Mouse (Mus musculus): Measurements from ENCODE around the gene Bcar1. TPM values are rescaled to one million over a fixed set of nuclear protein-coding genes. Genes with fewer than 3 reads are reported as not detected.

Gene Bcar1
- total and polyA plus RNA-seq, 2 experiments from 2014 or later, result 44.3 to 72.8 TPM

GRCm38 (mm10) chr8:111745086-111745485, 1.5 kb upstream of the Bcar1 start:
- no peaks in the 10 kb centered on the region for H3K36me3 ChIP-seq (ENCODE audit: insufficient read depth, low read length)
- H3K27me3 ChIP-seq (ENCODE audit: insufficient read depth, low read length), result no peaks in the 10 kb centered on the region
- H3K4me2 ChIP-seq (ENCODE audit: low read depth, low read length, poor library complexity, severe bottlenecking), result peak overlapping the region; percentile 42
- H3K9me3 ChIP-seq (ENCODE audit: low read length), result no peaks in the 10 kb centered on the region
- H3K9ac ChIP-seq (replicated peaks; ENCODE audit: low read length, poor library complexity, severe bottlenecking), result no peak overlapping the region
- ATAC-seq (ENCODE audit: low FRiP score) (no peak), DNase-seq (ENCODE audit: low spot score) (no peak)
- 52% methylated on average over 5 of the region's 5 CpGs for WGBS
- no peak overlapping the region for H3K4me3 ChIP-seq (ENCODE audit: low read depth, low read length)
- TF ChIP-seq CTCF (IDR thresholded peaks at IDR 0.05), result no peak
- peaks cover 39% of the 10 kb centered on the region for H3K4me1 ChIP-seq (ENCODE audit: insufficient read depth, low read length)
- no peak overlapping the region for H3K27ac ChIP-seq (ENCODE audit: low read depth, low read length)

DNA sequence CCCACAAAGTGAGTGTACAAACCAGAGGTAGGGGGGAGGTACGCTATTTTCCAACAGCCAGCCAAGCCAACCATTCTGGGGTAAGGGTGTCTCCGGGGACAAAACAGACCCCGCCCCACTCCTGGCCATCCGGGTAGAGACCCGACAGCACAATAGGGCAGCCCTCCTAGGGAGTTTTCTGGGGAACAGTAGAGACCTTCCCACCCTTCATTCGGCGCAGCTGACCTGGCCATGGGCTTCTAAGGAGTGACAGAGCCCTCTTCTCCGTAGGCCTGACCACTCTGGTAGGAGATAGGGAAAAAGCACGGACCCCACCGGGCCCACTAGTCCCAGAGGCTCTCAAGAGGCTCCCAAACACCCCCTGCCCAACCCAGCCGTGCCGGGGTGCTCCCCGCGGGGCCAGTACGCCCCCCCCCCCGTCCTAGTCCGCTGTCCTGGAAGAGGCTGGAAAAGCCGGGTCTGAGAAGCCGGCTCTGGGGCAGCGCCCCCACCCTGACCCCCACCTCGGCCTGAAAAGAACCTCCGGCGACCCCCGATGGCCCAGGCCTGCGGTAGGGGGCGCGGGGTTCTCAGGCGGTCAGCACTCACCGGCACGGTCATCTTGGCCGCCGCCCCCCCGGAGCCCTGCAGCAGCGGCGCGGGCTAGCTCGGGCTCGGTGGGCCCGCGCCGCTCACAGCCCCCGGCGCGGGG, 363 bp downstream of the Bcar1 start:
- Histone ChIP-seq H3K9ac (replicated peaks; ENCODE audit: low read length, poor library complexity, severe bottlenecking) (peak overlapping the region; percentile 89), H3K4me3 (ENCODE audit: low read depth, low read length) (peak overlapping the region; percentile 91), H3K4me1 (ENCODE audit: insufficient read depth, low read length) (peaks cover 49% of the 10 kb centered on the region), H3K36me3 (ENCODE audit: insufficient read depth, low read length) (no peaks in the 10 kb centered on the region), H3K27ac (ENCODE audit: low read depth, low read length) (peak overlapping the region; percentile 73), H3K27me3 (ENCODE audit: insufficient read depth, low read length) (no peaks in the 10 kb centered on the region), H3K4me2 (ENCODE audit: low read depth, low read length, poor library complexity, severe bottlenecking) (peak overlapping the region; percentile 77), H3K9me3 (ENCODE audit: low read length) (no peaks in the 10 kb centered on the region)
- no peak for TF ChIP-seq CTCF (IDR thresholded peaks at IDR 0.05)
- peak; percentile 12; the same call in 1 of the 2 replicates for ATAC-seq (ENCODE audit: low FRiP score)
- no peak for DNase-seq (ENCODE audit: low spot score)
- WGBS, result 1% methylated on average over 37 of the region's 44 CpGs

DNA sequence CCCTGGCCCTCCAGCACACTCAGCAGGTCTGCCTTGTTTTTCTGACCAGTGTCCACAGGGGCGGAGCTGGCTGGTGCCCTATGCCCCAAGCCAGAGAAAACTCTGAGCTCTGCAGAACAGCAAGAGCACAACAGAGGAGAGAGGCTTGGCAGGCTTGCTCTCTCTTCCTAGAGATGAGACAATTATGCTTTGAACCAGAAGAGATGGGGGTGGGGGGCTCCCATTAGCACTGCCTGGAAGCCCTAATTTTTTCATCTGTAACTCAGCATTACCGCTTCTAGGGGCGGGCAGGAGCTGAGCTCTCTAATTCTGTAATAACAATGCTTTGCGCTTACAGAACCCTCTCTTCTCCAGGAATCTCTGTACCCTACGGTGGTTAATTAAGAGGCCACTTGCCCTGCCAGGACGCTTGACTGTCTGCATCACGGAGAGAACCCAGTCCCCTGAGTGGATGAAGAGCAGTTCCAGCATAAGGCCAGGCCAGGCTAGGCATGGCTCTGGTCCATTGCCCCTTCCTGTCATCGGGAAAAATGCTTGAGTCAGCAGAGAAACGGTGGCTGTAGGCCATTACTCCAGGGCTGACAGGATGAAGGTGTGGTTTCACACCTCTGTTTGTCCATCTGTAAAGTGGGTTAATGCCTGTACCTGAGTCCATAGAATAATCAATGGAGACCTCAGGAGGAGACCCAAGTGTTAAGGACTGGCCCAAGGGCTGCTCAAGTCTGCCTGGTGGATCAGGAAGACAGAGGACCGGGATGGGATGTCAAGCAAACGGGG, 1.2 kb downstream of the Bcar1 start:
- 11% methylated on average over 11 of the region's 11 CpGs for WGBS
- no peaks in the 10 kb centered on the region for H3K9me3 ChIP-seq (ENCODE audit: low read length)
- no peaks in the 10 kb centered on the region for H3K36me3 ChIP-seq (ENCODE audit: insufficient read depth, low read length)
- H3K4me3 ChIP-seq (ENCODE audit: low read depth, low read length), result peak overlapping the region; percentile 91
- ATAC-seq (ENCODE audit: low FRiP score), result no peak
- DNase-seq (ENCODE audit: low spot score), result peak; percentile 62
- H3K27ac ChIP-seq (ENCODE audit: low read depth, low read length), result peak overlapping the region; percentile 63
- peak overlapping the region; percentile 89 for H3K9ac ChIP-seq (replicated peaks; ENCODE audit: low read length, poor library complexity, severe bottlenecking)
- no peaks in the 10 kb centered on the region for H3K27me3 ChIP-seq (ENCODE audit: insufficient read depth, low read length)
- no peak for TF ChIP-seq CTCF (IDR thresholded peaks at IDR 0.05)
- peaks cover 49% of the 10 kb centered on the region for H3K4me1 ChIP-seq (ENCODE audit: insufficient read depth, low read length)
- H3K4me2 ChIP-seq (ENCODE audit: low read depth, low read length, poor library complexity, severe bottlenecking), result peak overlapping the region; percentile 77

GRCm38 (mm10) chr8:111741556-111741955, 2.1 kb downstream of the Bcar1 start:
- Histone ChIP-seq H3K9me3 (ENCODE audit: low read length) (no peaks in the 10 kb centered on the region), H3K4me3 (ENCODE audit: low read depth, low read length) (peak overlapping the region; percentile 91; the same call in 1 of the 2 replicates), H3K4me2 (ENCODE audit: low read depth, low read length, poor library complexity, severe bottlenecking) (peak overlapping the region; percentile 77), H3K36me3 (ENCODE audit: insufficient read depth, low read length) (no peaks in the 10 kb centered on the region), H3K27me3 (ENCODE audit: insufficient read depth, low read length) (no peaks in the 10 kb centered on the region), H3K9ac (replicated peaks; ENCODE audit: low read length, poor library complexity, severe bottlenecking) (peak overlapping the region; percentile 89), H3K27ac (ENCODE audit: low read depth, low read length) (no peak overlapping the region), H3K4me1 (ENCODE audit: insufficient read depth, low read length) (peaks cover 50% of the 10 kb centered on the region)
- TF ChIP-seq CTCF (IDR thresholded peaks at IDR 0.05), result no peak
- 72% methylated on average over 6 of the region's 6 CpGs for WGBS
- DNase-seq (ENCODE audit: low spot score), result no peak
- no peak for ATAC-seq (ENCODE audit: low FRiP score)

GRCm38 (mm10) chr8:111740994-111741393, 2.6 kb downstream of the Bcar1 start:
- H3K27me3 ChIP-seq (ENCODE audit: insufficient read depth, low read length), result no peaks in the 10 kb centered on the region
- H3K4me1 ChIP-seq (ENCODE audit: insufficient read depth, low read length), result peaks cover 50% of the 10 kb centered on the region
- ATAC-seq (ENCODE audit: low FRiP score), result no peak
- no peak overlapping the region for H3K27ac ChIP-seq (ENCODE audit: low read depth, low read length)
- DNase-seq (ENCODE audit: low spot score), result no peak
- 82% methylated on average over 8 of the region's 8 CpGs for WGBS
- no peak overlapping the region for H3K4me3 ChIP-seq (ENCODE audit: low read depth, low read length)
- no peak overlapping the region for H3K9ac ChIP-seq (replicated peaks; ENCODE audit: low read length, poor library complexity, severe bottlenecking)
- no peak for TF ChIP-seq CTCF (IDR thresholded peaks at IDR 0.05)
- H3K9me3 ChIP-seq (ENCODE audit: low read length), result no peaks in the 10 kb centered on the region
- H3K4me2 ChIP-seq (ENCODE audit: low read depth, low read length, poor library complexity, severe bottlenecking), result peak overlapping the region; percentile 20; the same call in 1 of the 2 replicates
- no peaks in the 10 kb centered on the region for H3K36me3 ChIP-seq (ENCODE audit: insufficient read depth, low read length)

DNA sequence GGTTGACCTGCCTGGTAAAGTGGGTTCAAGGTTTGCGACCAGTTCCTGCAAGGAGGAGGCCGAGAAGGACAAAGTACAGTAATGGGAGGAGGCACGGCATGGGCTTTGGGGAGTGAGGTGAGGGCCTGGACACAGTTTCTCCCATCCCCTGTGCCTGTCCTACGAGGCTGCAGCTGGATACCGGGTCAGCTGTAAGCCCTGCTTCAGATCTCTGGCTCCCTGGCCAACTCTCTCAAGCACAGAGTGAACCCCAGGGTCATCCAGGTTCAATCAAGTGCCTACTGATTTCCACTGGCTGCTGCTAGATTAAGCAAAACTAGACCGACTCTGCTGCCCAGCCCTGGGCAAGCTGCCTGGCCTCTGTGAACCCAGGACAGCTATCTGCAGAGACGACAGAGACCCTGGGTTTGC, 3.3 kb downstream of the Bcar1 start:
- Histone ChIP-seq H3K4me3 (ENCODE audit: low read depth, low read length) (no peak overlapping the region), H3K4me1 (ENCODE audit: insufficient read depth, low read length) (peaks cover 50% of the 10 kb centered on the region), H3K9ac (replicated peaks; ENCODE audit: low read length, poor library complexity, severe bottlenecking) (no peak overlapping the region), H3K27ac (ENCODE audit: low read depth, low read length) (no peak overlapping the region), H3K27me3 (ENCODE audit: insufficient read depth, low read length) (no peaks in the 10 kb centered on the region), H3K4me2 (ENCODE audit: low read depth, low read length, poor library complexity, severe bottlenecking) (no peak overlapping the region), H3K36me3 (ENCODE audit: insufficient read depth, low read length) (no peaks in the 10 kb centered on the region), H3K9me3 (ENCODE audit: low read length) (no peaks in the 10 kb centered on the region)
- DNase-seq (ENCODE audit: low spot score) (no peak), ATAC-seq (ENCODE audit: low FRiP score) (no peak)
- TF ChIP-seq CTCF (IDR thresholded peaks at IDR 0.05), result no peak
- WGBS, result 69% methylated on average over 7 of the region's 7 CpGs
